Mouse (Mus musculus) telencephalon, adult 2 months (tissue): ENCODE measurements around the gene Trappc6a.

Experiments used
- DNase-seq: peaks from one replicate; pipeline ENCODE4 v3.0.0-alpha.2; 2011; ENCODE audit warnings: low read depth, low spot score

Trappc6a gene

GRCm38 (mm10) chr7:19508150-19508923 lies at the start of gene Trappc6a, which contains the start of gene Bloc1s3:
Gene Trappc6a, plus strand, starts transcription at chr7:19508395.
Gene Bloc1s3, minus strand, starts transcription at chr7:19508367.
- DNase-seq, result peak; percentile 94

- no peak for DNase-seq
Measured at GRCm38 (mm10) chr7:19458591-19459111, 49.5 kb upstream of the Trappc6a start, which contains the start of gene Mark4. Gene Mark4, minus strand, starts transcription at chr7:19458821.

GRCm38 (mm10) chr7:19459144-19459870 lies 48.9 kb upstream of the Trappc6a start:
- no peak for DNase-seq

DNA sequence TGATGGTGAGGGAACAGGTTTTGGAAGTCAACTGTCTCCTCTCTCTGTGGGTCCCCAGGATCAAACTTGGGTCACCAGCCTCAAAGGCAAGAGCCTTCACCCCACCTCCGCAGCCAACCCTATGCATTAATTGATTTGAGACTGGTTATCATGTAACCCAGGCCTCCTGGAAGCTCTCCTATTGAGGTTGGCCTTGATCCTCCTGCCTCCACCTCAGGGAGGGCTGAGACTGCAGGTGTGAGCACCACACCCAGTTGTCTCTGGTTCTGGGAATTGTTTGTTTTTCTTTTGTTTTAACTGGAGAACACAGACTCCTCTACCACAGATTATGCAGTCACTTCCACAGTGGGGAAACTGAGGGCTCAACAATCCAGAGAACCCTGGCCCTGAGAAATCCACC lies 47.7 kb upstream of the Trappc6a start:
- DNase-seq, result no peak

GRCm38 (mm10) chr7:19461488-19461887 lies 46.7 kb upstream of the Trappc6a start:
- DNase-seq, result no peak

DNA sequence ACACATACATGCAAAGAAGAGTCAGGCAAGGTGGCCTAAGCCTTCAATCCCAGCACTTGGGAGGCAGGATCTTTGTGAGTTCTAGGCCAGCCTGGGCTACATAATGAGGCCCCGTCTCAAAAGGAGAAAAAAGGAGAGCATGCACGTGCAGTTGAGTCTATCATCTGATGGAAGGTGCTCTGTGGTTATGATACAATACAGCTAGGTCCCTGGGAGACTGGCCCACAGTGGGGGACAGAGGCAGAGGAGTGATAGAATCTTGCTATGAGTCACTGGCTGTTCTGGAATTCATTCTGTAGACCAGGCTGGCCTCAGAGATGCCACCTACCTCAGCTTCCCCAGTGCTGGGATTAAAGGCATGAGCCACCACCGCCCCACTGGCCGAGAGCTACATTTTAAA lies 45.8 kb upstream of the Trappc6a start:
- DNase-seq, result no peak

DNA sequence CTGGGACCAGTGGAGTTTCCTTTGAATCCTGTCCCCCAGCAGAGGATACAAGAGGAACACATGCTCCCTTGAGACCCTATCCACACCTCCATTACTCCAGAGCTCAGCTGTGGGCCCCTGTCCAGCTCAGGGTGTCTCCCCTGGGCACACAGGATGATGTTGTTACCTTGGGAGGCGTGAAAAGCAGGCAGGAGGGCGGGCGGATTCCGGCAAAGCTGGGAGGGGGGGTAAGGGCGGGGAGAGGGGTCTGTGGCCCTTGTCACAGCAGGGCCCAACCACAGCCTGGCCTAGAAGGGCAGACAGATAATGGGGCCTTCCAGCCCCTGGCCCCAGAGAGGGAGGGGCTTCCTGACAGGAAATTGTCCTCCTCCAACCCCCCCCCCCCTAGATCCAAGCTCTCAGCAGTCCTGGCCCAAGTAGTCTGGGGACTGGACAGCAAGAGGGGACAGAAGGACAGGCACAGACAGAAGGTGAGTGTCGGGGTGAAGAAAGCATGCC lies 45.3 kb upstream of the Trappc6a start, which contains the start of gene Exoc3l2:
TSS of gene Exoc3l2 (plus strand) at position 448 of the 498 bp plus-strand sequence.
- DNase-seq, result no peak

- no peak for DNase-seq
Measured at GRCm38 (mm10) chr7:19464367-19465307, 43.6 kb upstream of the Trappc6a start.

DNA sequence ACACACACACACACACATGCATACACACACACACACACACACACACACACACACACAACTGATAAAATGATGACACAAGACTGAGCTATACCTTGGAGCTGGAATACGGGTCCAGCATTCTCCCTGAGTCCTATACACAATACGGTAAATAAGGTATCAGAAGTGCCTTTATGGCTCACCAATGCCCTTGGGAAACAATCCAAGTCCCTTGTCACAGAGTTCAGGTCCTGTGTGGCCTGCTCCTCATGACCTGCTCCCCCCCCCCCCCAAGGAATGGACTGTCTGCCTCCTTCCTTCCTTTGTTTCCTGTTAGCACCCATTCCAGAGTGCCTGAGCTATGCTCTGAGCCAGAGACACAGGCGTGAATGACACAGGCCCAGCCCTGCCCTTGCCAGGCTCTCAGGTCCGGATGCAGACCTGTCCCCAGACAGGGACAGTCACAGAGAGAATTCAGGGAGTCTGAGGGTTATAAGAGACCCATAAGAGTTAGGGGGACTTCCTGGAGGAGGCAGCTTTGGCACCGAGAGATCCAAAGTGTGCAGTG lies 41.5 kb upstream of the Trappc6a start:
- no peak for DNase-seq

GRCm38 (mm10) chr7:19467638-19468037 lies 40.6 kb upstream of the Trappc6a start:
- DNase-seq, result no peak

DNA sequence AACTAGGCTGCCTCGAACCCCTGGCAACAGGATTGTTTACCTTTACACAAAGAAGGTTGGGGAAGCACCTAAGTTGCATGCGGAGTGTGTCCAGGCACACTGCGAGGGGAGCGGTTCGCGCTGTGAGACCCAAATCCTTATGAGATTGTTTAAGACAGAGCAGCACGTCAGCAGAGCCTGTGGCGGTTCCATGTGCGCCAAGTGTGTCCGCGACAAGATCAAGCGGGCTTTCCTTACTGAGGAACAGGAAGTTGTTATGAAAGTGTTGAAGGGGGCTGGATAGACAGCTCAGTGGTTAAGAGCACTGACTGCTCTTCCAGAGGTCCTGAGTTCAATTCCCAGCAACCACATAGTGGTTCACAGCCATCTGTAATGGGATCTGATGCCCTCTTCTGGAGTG lies 39.9 kb upstream of the Trappc6a start:
- DNase-seq, result no peak

DNA sequence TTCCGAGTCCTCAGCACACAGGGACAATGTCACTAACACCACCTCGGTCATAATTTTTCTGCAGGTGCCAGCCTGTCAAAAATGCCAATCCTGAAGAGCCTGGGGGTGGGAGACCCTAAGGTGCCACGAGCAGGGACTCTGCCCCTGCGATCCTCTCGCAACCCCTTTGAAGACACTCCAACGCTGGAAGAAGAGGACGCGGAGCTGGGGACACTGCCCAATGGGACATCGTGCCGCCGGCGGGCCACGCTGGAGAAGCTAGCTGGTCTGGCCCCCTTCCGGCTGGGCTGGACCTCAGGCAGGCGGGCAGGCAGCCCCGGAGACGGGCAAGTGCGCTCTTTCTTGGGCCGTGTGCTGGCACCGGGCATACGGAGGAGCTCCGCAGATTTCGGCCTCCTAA lies 38.8 kb upstream of the Trappc6a start:
- no peak for DNase-seq

DNA sequence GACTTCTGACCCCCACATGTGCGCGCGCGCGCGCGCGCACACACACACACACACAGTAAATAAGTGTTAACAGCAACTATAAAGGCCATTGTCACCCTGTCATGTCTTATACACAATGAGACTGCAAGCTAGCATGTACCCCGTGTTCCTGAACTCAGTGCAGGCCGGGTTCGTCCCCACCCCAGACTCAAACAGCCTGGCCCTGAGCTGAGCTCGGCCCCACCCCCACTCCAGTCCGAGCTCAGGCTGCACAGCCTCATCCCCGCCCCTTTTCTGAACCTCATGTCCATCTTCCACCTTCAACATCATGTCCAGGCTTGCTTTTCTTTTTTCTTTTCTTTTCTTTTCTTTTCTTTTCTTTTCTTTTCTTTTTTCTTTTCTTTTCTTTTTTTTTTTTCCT lies 37.9 kb upstream of the Trappc6a start:
- DNase-seq, result no peak

DNA sequence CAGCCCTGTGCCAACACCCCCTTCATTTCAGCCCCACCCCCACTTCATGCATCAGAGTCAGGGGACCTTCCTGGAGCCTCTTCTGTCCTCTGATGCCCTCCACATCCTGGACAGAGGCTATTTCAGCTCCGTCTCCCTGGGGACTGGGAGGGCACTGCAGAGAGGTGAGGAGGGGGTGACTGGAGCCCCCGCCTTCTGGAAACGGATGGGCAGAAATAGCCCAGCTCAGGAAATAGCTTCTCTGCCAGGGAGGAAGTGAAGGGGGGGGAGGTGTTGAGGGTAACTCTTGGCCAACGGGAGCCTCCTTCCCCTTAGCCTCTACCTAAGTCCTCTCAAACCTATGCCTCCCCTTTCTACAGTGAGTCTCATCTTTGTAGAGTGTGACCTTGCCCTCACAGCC lies 35.8 kb upstream of the Trappc6a start:
- no peak for DNase-seq

DNA sequence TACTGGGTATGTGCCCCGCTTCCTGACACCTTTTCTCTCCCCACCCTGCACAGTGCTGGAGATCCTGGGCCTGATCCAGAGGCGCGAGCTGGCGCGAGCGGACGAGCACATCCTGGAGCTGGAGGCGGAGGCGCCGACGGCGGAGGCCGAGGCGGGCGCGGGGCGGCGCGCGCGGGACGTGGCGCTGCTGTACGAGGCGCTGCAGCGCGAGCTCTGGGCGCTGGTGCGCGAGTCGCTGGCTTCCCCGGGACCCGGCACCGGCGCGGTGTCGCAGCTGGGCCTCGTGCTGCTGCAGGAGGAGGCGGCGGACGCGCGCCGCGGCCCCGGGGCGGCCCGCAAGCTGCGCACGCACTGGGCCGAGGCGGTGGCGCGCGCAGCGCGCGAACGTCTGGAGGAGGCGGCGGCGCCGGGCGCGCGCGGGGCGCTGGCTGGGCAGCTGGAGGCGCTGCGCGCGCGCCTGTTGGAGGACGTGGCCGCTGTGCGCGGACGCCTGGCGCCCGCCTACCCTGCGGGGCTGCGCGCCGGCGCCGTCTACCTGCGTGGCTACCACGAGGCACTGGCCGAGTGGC lies 34.2 kb upstream of the Trappc6a start:
- DNase-seq, result peak; percentile 71

DNA sequence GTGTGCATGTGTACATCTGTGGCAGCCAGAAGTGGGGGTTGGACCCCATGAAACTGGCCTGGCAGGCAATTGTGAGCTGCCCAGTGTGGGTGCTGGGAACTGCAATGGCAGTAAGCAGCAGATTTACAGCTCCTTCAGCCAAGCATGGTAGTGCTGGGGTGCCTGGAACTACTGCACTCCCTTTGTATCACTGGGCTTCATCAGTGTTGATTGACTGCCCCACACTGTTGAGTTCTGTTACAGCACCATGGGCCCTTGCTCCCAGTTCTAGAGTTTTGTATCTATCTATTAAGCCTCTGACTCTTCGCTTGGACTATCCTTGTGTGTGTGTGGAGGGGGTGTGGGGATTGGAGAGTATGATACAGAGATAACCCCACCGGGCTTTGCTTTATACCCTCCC lies 31.1 kb upstream of the Trappc6a start:
- DNase-seq, result no peak

DNA sequence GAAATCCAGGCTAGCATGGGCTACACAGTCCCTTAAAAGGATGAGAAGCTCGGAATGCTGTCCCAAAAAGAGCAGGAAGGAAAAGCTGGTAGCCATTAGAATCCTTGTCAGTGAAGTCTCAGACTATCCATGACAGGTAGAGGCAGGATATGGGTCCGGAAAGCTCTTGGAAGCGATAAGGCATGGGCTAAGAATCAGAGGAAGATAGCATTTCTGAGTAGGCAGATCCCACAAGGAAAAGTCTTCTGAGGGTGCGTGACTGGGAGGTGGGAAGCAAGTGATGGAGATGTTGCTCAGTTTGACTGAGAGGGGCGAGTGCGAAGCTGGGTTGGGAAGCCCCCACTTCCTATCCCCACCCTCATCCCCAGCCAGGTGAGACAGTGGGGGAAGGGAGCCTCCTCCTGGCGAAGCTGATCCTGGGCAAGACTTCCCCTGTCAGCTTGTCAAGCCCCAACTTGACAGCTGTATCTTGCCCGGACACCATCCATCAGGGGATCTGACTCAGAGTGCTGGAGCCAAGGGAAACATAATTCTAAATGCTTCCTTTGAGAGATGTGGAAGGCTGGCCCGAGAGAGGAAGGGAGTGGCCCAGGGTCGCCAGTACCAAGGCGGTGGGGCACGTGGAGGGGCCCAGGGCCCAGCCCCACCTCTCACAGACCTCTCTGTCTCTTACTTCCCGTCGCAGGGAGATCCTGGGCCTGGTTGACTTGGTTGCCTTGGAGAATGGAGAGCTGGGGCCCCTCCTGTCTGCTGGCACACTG lies 30.4 kb upstream of the Trappc6a start:
- DNase-seq, result no peak

DNA sequence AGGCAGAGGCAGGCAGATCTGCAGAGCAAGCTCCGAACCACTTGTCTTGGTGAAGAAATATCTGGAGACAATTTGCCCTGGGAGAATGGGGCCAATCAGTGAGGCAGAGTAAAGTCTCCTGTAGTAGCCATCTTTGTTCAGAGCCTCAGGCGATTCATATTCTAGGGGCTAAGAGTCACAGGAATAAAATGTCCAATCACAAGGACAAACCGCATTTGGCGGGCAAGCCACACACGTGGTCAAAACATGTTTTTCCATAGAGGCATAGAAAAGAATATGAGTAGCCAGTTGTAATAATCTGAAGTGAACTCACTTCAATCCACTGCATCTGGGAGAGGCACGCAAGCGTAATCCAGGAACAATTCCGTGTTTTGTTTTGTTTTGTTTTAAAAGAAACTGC lies 24.9 kb upstream of the Trappc6a start:
- DNase-seq, result no peak

GRCm38 (mm10) chr7:19485488-19485887 lies 22.7 kb upstream of the Trappc6a start:
- DNase-seq, result no peak

GRCm38 (mm10) chr7:19486549-19486948 lies 21.6 kb upstream of the Trappc6a start:
- DNase-seq, result no peak
